Mouse (Mus musculus): ENCODE measurements around the gene St6galnac3.
A peak's percentile ranks its signal among the peaks of the same experiment; 100 is the strongest.

Gene St6galnac3

DNA sequence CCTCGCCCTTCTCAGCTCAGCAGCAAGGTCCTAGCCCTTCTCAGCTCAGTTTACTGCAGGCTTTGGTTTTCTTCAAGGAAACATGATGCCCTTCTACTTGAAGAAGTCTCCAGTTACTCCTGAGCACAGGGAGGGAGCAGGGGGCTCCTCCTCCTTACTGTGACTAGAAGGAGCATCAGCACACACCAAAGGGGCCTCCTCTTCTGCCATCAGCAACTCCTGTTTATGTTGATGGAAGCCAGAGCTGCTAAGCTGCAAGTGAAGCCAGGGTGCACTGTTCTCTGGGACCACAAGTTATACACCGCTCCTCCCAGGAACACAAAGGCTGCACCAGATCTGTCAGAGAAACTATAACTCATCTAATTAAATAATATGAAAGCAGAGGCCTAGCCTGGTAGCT is 34.4 kb downstream of the St6galnac3 start:
- no peak for DNase-seq (ENCODE audit: low spot score in 2 of 2)

- no peak for DNase-seq (ENCODE audit: low spot score in 2 of 2)
Measured at GRCm38 (mm10) chr3:153689793-153690291, 35.1 kb downstream of the St6galnac3 start.

GRCm38 (mm10) chr3:153687896-153688295 is 37.1 kb downstream of the St6galnac3 start:
- DNase-seq (ENCODE audit: low spot score in 2 of 2): no peak

DNA sequence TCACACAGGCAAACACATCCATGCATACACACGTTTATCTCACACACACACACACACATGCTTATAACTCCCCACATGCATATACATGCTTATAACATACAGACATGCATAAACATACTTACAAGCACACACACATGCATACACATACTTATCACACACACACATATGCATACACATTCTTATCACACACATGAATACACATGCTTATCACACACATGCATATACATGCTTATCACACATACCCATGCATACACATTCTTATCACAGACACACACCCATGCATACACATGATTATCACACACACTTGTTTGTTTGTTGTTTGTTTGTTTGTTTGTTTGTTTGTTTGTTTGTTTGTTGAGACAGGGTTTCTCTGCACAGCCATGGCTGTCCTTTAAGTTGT is 40.1 kb downstream of the St6galnac3 start:
- DNase-seq (ENCODE audit: low spot score in 2 of 2): no peak

- DNase-seq (ENCODE audit: low spot score in 2 of 2): no peak
Measured at GRCm38 (mm10) chr3:153682303-153682702, 42.7 kb downstream of the St6galnac3 start.

DNA sequence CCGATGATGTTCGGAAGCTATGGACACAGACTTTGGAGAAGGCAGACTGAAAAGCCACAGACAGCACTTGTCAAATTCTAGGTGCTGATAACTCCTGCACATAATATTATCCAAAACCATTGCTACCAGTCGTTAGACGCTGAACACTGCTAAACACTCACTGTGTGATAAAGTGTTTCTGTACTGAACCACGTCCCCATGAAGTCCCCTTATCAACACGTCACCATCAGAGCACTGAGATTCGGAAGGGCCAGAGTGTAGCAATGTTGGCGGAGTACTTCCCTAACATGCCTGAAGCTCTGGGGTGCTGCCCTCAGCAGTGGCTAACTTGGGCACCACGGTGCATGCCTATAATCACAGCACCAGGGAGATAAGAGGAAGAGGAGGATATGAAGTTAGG is 43.3 kb downstream of the St6galnac3 start:
- no peak for DNase-seq (ENCODE audit: low spot score in 2 of 2)

DNA sequence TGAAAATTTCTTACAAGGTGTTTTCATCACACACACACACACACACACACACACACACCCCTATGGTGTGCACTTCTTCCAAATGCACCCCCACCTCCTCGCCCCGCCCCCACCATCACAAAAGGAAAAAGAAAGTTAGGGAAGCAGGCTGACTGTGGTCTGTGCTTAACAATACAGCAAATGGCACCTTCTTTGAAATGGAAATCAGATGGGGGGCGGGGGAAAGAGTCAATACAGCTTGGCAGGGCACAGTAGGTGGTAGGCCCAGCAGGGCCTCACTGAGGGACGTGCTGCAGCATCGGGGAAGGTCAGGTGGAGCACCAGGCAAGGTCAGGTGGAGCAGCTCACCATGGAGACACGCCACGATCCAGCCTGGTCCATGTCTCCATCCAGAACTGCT is 49.1 kb downstream of the St6galnac3 start:
- DNase-seq (ENCODE audit: low spot score in 2 of 2): no peak

GRCm38 (mm10) chr3:153675073-153675472 is 49.9 kb downstream of the St6galnac3 start:
- DNase-seq (ENCODE audit: low spot score in 2 of 2): no peak

GRCm38 (mm10) chr3:153674359-153674758 is 50.6 kb downstream of the St6galnac3 start:
- DNase-seq (ENCODE audit: low spot score in 2 of 2): no peak

DNA sequence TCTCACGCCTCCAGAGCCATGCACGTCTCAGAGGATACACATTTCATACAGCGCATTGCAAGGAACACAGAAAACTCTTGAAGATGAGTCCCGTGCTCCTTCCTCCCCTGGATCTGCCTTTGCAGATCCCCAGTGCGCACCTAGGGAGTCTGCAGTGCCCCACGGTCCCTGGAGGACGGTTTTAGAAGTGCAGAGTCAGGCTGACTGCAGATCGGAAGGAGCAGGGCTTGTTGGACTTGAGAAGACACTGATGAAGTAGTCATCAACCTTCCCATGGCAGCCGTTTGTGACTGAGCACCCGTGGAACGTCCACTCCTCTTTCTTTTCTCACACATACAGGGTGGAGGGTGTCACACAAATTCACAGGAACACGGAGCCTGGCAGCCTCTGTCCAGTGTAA is 51.5 kb downstream of the St6galnac3 start:
- DNase-seq (ENCODE audit: low spot score in 2 of 2): no peak

DNA sequence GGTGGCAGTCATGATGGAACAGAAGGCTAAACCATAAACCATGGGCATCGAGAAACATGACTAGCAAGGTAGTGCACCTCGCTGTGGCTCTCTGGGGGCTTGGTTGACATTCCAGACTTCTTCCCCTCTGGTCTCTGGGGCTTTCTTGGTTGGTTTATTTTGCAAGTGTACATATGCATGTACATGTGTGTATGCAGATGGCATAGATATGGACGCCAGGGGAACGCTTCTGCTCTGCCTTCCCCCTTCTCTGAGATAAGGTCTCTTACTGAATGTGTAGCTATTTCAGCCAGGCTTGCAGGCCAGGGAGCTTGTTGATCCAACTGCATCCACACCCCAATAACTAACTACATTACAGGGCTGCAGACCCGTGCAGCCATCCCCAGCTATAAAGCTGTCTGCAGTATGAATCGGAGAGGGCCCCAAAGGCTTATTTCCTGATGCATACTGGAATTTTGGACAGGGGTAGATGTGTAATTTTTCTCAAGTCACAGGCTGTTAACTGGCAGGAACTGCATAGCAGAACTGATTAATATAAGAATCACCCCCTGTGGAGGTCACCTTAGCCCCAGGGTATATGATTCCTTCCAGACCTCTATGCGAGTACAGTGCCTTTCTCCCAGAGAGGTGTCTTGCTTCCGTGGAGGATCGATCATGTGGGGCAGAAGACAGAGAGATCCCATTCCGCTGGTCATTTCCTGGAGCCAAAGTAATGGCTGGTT is 53.9 kb downstream of the St6galnac3 start:
- no peak for DNase-seq (ENCODE audit: low spot score in 2 of 2)

DNA sequence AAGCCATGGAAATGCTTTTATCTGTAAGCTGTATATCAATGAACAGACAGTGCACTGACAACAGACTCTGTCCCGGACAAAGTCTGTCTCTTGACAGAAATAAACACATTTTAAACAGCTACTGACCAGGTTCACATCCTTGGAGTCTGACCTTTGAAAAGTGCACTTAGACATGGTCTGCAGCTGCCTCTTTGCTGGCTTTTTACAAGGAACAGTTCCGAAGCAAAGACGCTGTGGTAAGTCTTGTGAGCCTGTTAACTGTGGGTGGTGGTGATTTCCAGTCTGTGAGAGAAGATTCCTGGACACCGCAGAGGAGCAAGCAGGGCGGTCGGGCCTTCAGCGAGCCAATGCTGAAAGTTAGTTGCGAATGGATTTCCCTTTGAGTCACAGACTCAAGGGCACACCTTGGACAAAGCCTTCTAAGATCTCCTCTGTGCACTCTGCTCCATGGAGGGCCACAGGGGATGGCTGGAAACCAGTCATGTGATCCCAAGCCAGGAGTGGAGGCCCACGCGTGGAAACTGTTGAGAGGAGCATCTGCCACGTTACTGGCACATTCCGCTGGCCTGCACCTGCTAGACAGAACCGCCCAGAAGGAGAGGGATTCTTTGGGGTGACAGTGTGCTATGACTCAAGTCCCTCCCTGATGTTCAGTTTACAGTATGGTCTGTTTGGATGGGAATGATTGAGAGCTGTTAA is 55.1 kb downstream of the St6galnac3 start:
- no peak for DNase-seq (ENCODE audit: low spot score in 2 of 2)

GRCm38 (mm10) chr3:153669329-153669728 is 55.6 kb downstream of the St6galnac3 start:
- DNase-seq (ENCODE audit: low spot score in 2 of 2): no peak

DNA sequence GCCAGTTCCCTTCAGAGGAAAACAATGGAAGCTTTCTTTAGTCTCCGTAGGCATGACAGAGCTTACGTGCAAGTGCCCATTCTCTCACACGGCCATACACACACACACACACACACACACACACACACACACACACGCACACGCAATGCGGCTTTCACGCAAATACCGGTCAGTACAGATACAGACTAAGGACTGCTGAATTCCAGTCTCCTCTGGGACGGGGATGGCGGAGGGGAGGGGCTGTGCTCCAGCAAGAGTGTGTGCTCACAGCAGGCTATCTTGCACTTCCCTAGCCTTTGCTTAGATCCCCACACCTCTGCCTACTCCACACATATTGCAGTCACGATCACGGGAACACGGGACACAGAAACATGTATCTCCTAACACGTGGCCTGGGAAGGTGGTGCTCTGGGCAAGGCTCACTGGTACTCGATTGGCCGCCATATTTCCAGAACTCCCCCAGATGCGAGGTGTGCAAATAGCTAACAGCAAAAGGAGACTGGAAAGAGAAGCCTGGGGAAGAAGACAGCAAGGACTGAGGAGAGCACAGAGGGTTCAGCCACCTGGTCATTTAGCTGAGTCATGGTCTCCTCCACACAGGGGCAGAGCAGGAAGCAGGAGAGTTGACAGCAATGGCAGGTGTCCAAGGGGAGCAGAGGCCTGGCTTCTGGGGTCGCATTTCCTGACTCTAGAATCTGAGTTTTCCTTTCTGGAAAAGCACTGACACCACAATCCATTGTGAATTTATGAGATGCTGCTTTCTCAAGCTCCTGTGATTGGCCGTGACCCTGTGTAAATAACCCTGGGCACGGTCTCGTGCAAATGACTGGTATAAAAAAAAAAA is 56.3 kb downstream of the St6galnac3 start:
- no peak for DNase-seq (ENCODE audit: low spot score in 2 of 2)

DNA sequence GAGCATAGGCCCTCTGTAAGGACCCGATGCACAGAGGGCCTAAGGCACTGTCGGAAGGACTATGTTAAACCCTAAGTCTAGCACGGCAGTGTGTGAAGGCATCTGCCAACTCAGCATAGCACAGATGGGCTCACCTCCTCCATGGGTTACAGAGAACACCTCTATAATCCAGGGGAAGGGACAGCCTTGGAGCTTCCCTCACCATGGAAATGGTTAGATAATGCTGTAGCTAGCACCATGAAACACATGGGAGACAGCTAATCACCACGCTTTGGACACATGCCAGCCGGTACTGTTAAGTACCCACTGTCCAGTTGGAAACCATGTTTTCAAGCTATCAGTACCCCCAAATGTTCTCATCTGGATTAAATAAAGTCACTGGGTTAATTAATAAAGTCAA is 60.3 kb downstream of the St6galnac3 start:
- DNase-seq (ENCODE audit: low spot score in 2 of 2): no peak

DNA sequence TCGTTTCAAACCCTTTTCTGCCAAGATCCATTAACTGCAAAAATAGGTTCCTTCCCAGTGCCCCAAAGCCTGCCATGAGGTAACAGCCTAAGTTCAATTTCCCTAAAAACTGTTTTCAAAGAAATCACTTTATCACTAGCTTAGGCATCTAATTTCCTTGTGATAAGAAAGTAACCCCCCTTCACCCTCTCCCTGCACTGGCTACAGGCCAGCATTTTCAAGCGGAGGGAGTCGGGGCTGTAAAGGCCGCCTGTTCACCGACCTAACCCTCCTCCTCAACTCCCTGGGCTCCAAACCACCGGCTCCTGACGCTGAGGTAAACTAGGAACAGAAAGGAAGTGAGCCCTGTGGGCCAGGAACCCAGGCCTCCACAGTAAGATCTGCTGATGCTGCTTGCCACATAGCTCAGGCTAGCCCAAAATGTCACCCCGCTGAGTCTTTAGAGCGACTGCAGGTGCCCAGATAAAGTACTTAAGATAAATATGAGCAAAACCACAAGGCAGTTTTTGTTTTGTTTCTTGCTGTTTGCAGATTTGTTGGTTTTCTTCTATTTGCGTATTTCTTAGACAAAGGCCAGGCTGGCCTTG is 61.0 kb downstream of the St6galnac3 start:
- no peak for DNase-seq (ENCODE audit: low spot score in 2 of 2)

GRCm38 (mm10) chr3:153662796-153663195 is 62.2 kb downstream of the St6galnac3 start:
- DNase-seq (ENCODE audit: low spot score in 2 of 2): no peak

DNA sequence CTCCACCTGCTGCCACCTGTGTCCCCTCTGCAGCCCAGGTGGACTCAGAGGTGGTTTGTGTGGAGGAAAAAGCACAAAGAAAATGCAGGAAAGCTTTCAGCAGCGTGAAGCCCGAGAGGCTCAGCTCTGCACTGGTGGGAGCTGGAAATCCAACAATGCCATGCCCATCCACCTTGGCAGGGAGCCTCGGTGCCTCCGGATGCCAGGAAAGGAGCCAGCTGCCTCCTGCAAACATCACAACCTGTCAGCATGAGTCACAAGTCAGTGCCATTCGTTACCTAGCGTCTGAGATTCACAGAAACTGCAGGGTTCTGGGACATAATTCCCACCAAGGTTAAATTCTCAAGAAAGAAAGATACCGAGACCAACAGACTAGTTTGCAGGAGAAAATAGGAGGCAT is 63.0 kb downstream of the St6galnac3 start:
- no peak for DNase-seq (ENCODE audit: low spot score in 2 of 2)

DNA sequence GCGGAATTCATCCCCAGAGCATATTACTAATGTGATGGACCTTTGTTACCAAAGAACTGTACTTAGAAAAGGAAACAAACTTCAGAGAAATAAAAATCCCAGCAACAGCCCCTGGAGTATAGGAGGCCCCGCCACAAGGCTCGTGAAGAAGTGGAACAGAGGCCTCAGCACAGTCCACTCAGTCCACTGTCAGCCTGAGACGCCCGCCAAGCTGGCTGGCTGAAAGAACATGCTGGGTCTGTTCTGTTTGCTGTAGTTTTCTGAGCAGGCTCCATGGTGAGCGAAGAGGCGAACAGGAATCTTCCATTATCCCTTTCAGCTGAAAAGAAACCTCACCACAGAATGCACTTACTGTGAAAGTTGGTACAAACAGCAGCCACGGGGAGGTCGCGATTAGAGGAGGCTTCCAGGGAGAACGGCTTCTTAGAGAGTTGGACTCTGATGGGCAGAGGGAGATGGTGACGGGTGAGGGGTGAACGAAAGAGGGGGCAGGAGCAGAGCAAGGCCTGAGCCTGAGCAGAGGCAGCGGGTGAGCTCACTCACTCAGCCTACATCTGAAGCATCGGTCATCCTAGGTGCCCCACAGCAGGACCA is 65.3 kb downstream of the St6galnac3 start:
- no peak for DNase-seq (ENCODE audit: low spot score in 2 of 2)

GRCm38 (mm10) chr3:153658051-153658777 is 66.8 kb downstream of the St6galnac3 start:
- DNase-seq (ENCODE audit: low spot score in 2 of 2): peak in 1 of 2 experiments; percentile 39

DNA sequence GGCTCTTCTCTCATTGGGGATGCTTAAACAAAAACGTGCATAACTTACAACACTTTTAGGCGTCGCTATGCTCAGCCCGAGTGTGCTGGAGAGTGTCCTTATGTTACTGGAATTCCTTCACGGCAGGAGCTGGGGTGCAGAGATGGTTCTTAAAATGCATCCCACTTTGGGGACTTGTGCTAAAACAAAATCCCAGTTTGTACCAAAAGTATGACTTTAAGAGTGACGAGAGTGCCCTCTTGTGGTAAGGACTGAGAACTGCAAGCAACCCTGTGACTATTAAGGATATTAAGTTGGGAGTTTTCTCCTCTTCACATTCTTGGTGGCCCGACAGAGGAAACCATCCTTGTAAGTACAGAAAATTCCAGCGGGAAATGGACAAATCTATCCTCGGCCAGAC is 69.9 kb downstream of the St6galnac3 start:
- peak in 1 of 2 experiments; percentile 30 for DNase-seq (ENCODE audit: low spot score in 2 of 2)
